Mouse (Mus musculus): Measurements from ENCODE around the gene Pla2g3. TPM values are rescaled to one million over a fixed set of nuclear protein-coding genes. Genes with fewer than 3 reads are reported as not detected.

Pla2g3 gene
- polyA plus RNA-seq, 1 experiment from 2014 or later: 0.05 TPM

Other genes with a start within 250 kb of the Pla2g3 start
- 159 and 171 TPM in 2 replicates for gene Drg1, start 221.9 kb upstream of the Pla2g3 start, polyA plus RNA-seq (2015; fragmentation: Nextera tagmentation; extraction: Ambion mirVana)
- 14.8 and 15.8 TPM in 2 replicates for gene Patz1, start 199.4 kb upstream of the Pla2g3 start, polyA plus RNA-seq (2015; fragmentation: Nextera tagmentation; extraction: Ambion mirVana)
- 1.1 and 1.5 TPM in 2 replicates for gene Pik3ip1, start 157.9 kb upstream of the Pla2g3 start, polyA plus RNA-seq (2015; fragmentation: Nextera tagmentation; extraction: Ambion mirVana)
- gene Limk2, start 79.1 kb upstream of the Pla2g3 start, polyA plus RNA-seq (2015; fragmentation: Nextera tagmentation; extraction: Ambion mirVana): 8.7 TPM in 2 replicates
- gene Rnf185, start 35.9 kb upstream of the Pla2g3 start, polyA plus RNA-seq (2015; fragmentation: Nextera tagmentation; extraction: Ambion mirVana): 7.3 and 9.1 TPM in 2 replicates
- 0.15 and 0.18 TPM in 2 replicates for gene Inpp5j, start 16.5 kb downstream of the Pla2g3 start, polyA plus RNA-seq (2015; fragmentation: Nextera tagmentation; extraction: Ambion mirVana)
- 12.2 and 12.5 TPM in 2 replicates for gene Selenom, start 26.4 kb downstream of the Pla2g3 start, polyA plus RNA-seq (2015; fragmentation: Nextera tagmentation; extraction: Ambion mirVana)
- 10.5 and 12.0 TPM in 2 replicates for gene Smtn, start 52.3 kb downstream of the Pla2g3 start, polyA plus RNA-seq (2015; fragmentation: Nextera tagmentation; extraction: Ambion mirVana)
- 6.9 and 8.6 TPM in 2 replicates for gene Morc2a, start 160.9 kb downstream of the Pla2g3 start, polyA plus RNA-seq (2015; fragmentation: Nextera tagmentation; extraction: Ambion mirVana)